Mouse (Mus musculus) inflammation-experienced regulatory T-cells, adult 6 months (primary cell): Measurements from ENCODE around the gene Zfp518b. TPM values are rescaled to one million over a fixed set of nuclear protein-coding genes. Genes with fewer than 3 reads are reported as not detected.
A peak's percentile ranks its signal among the peaks of the same experiment; 100 is the strongest.

ENCODE experiments used
- ATAC-seq: one replicate; pipeline ENCODE4 v1.8.0; 2017
- polyA plus RNA-seq, 3 experiments: library from polyadenylated mRNA; unstranded; fragments of 100-300 nt; shearing (Covaris generic); gene quantifications; one replicate each; pipeline ENCODE4 v1.2.1; 2017

The Zfp518b gene
- polyA plus RNA-seq, 3 experiments from 2014 or later, result 0.60 to 1.3 (median 0.73) TPM

DNA sequence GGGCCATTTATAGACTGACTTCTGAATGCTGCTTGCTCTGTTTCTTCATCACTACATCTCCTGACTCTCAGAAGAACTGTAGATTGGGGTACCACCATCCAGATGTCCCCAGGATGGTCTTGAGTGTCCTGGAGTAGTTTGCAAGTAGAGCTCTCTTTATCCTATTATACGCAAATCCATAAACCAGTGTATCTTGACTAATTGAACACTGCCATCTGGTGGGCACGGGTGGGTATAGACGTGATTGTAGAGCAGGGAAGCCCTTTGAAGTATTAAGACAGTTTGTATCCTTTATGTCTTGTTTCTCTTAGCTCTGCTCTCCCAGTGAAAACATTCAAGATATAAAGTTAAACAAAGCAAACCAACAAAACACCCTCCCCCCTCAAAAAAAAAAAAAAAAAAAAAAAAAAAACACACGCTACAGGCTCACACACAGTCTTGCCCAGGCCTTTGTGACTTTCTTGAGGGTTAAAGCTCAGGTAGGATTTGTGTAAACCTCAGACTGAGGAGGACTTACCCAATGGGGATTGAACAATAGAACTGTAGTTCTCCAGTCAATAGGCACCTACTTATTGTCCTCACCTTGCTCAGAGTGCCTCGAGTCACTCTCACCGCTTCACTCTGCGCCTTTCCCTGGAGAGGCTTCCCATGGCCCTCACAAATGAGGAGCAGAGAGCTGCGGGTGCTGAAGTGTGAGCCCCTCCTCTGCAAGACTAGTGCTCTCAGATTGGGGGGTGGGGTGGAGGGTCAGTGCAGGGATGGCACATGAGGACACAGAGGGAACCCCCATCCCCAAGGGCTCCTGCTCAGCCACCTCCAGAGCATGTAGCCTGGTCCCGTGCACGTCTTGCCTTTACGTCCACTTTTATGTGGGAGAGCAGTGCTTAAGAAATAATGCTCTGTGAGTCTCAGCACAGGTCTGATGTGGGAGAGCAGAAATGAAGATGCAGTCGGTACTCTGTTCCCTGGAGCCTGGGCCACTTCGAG is 51.9 kb downstream of the Zfp518b start:
- ATAC-seq, result peak; percentile 52

DNA sequence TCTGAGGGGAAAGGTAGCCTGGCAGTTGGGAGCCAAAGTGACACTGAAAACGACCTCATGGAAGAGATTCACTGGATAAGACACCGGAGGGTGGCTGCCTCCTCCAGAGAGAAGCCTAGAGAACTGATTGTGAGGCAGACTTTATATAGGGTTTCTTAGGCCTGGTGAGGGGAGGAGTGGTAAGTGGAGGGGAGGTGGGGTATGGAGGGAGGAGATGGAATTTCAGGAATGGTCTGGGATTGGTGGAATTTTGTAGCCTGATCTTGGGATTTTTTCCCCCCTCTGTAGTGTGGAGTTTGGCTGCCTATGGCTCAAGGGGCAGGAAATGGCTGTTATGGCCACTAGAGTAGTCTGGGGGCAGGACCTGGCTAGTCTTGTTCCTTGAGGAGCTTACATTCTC is 56.6 kb downstream of the Zfp518b start:
- ATAC-seq, result no peak

DNA sequence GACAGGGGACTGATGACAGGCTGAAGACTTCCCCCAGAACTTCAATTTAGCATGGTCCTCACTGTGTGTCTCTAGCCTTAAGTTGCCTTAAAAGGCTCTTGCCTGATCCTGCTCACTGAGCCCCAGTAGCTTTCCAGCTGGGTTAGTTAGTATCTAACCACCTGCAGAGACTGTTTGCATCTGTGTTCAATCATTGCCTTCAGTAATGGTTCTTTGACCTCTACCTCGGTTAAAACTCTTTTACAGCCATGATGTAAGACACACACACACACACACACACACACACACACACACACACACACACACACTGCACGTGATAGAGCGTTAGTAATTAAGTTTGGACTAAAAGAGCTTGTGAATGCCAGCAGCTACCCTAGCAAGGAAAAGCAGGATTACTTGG is 57.7 kb downstream of the Zfp518b start:
- ATAC-seq, result no peak

- ATAC-seq, result no peak
Measured at GRCm38 (mm10) chr5:38620783-38621182, 63.8 kb downstream of the Zfp518b start.

DNA sequence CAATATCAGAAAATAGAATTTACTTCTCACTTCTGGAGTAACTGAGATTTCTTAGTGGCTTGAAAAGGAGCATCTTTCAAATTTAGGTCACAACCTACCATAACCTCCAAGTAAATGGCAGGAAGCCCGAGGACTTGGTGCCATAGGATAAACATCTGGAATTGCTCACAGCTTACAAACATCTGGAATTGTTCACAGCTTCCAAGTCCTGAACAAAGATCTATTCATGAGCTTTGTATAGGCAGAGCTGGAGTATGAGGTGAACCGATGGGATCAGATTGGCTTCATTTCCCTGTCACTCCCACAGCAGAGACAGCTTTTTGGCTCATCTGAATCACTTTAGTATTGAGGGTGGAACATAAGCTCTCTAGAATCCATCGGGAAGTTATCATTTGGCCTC is 65.7 kb downstream of the Zfp518b start:
- no peak for ATAC-seq

Other genes with a start within 250 kb of the Zfp518b start
- gene Slc2a9, start 181.7 kb downstream of the Zfp518b start, polyA plus RNA-seq, result 10 to 100 TPM in 1 of 3 experiments, 1 to 10 TPM in 2; 7.6 to 10.5 (median 8.7) TPM
- gene Wdr1, start 121.6 kb downstream of the Zfp518b start, polyA plus RNA-seq, result 100 to 1,000 TPM; 339 to 508 (median 369) TPM
- gene Clnk, start 192.0 kb upstream of the Zfp518b start, polyA plus RNA-seq, result not detected